Mouse (Mus musculus) retina, adult 2 months (tissue): ENCODE measurements around the gene Endov.
A peak's percentile ranks its signal among the peaks of the same experiment; 100 is the strongest.

Source experiments
- DNase-seq: peaks from one replicate; pipeline ENCODE4 v3.0.0-alpha.2; 2012; ENCODE audit warnings: low read depth, low spot score

Endov gene

GRCm38 (mm10) chr11:119490861-119491689, at the start of gene Endov:
Endov (plus strand) TSS chr11:119491347.
- peak; percentile 94 for DNase-seq

DNA sequence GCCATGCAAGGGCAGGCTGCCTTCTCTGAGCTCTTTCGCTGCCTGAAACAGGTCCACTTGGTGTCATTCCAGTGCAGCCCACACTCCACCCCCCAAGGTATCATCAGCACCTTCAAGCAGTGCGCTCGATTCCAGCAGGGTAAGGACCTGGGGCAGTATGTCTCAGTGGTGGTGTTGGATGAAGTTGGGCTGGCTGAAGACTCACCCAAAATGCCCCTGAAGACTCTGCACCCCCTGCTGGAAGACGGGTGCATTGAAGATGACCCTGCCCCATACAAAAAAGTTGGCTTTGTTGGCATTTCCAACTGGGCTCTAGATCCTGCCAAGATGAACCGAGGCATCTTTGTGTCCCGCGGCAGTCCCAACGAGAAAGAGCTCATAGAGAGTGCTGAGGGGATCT, 48.9 kb upstream of the Endov start:
- no peak for DNase-seq

DNA sequence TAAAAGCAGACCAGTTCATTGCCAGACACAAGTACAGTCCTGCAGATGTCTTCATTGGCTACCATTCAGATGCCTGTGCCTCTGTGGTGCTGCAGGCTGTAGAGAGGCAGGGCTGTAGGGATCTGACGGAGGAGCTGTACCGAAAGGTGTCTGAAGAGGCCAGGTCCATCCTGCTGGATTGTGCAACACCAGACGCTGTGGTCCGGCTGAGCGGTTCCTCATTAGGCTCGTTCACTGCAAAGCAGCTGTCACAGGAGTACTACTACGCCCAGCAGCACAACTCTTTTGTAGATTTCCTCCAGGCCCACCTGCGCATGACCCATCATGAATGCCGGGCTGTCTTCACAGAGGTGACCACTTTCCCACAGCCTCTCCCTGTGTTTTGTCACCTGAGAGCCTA, 47.7 kb upstream of the Endov start:
- DNase-seq, result no peak

- DNase-seq, result no peak
These were observed 35.0 kb upstream of the Endov start for GRCm38 (mm10) chr11:119456097-119456496.

DNA sequence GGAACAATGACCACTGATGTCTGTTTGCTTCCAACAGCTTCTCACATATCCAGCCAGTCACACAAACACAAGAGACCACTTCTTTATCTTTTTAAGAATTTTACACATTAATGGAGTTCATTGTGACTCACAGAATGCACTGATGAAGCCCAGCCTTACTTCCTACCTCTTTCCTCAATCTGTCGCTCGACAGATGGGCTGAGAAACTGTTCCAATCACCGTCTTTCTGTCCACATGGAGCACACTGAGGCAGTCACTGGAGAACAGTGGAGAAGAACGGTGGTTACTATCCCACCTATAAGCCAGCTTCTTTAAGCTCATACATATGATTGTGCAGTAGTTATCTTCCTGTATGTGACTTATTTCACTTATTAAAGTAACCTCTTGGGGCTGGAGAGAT, 13.3 kb upstream of the Endov start:
- DNase-seq, result no peak

DNA sequence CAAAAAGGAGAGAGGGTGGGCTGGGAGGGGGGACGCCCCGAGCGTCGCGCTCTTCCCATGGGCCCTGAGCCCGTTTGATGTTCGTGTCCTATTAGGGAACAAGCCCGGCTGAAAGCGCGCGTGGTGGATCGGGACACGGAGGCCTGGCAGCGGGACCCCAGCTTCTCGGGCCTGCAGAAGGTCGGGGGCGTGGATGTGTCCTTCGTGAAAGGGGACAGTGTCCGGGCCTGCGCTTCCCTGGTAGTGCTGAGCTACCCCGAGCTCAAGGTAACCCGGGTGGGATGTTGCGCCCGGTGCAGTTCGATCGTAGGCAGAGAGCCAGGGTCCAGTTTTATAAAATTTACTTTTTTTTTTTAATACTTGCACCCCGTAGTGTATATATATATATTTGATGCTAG, 542 bp downstream of the Endov start:
- no peak for DNase-seq

DNA sequence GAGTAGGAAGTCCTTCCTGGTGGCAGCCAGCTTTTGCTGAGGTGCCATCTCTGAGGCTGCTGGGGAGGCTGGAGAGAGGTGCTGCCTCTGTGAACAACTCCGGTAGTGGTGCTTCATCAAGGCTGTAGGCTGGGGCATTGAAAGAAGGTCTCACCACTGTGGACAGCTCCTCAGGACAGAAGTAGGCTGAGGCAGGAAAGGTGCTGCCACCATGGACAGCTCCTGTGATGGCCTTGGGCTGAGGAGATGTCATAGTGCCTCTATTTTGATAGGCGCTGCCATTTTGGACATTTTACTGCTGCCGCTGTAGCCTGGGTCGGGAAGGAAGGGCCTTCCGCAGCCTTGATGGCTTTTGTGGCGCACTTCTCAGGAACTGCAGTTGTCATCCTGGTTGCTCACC, 1.7 kb downstream of the Endov start:
- no peak for DNase-seq

DNA sequence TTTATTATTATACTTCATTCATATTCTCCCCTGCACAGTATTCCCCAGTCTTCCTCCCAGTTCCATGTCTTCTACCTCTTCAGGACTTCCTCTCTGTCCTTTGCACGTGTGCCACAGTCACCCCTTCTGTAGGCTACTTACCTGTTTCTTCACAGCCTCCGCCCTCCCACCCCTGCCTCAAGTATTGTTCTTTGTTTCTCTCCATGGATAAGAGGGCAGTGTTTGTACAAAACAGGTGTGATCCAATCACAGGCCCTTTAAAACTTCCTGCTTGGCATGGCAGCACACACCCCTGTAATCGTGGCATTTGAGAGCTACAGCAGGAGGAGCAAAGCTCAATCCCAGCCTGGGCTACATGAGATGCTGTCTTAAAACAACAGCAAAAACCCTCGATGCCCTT, 2.4 kb downstream of the Endov start:
- no peak for DNase-seq

- DNase-seq, result no peak
These were observed 5.0 kb downstream of the Endov start for GRCm38 (mm10) chr11:119496147-119496546.

DNA sequence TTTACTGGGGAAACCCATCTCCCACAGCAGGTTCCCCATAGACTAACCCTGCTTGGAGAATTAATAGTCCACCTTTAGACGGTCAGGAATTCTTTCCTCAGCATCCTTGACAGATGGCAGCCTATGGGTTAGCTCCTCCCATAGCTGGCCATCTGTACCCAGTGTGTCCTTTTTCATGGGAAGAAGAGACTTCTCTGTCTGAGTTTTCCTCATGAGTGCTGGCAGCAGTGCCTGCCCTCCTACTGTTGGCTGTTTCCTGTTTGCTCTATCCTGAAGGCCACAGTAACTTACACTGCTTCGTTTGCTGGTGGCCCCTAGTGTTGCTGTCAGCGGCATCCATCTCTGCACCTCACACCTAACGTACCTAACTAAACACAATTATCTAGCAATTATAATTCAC, 6.3 kb downstream of the Endov start:
- no peak for DNase-seq

- DNase-seq, result no peak
These were observed 8.2 kb downstream of the Endov start for GRCm38 (mm10) chr11:119499297-119499696.

DNA sequence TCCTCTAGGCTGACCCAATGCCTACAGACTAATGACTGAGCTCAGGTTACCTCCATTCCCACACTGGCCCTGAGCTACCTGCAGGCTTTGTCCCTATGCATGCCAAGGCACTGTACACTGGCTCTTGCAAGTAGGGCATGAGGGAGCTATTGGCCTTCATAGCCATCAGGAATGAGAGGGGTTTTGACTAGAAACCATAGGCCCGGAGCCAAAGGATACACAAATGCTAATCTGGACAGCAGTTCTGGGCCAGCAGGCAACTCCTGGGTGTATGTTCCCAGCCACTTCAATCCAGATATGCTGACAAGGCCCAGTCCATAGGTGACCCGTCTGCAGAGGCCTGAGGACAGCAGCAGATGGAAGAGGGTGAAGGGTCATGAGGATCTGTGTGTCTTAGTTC, 8.9 kb downstream of the Endov start:
- DNase-seq, result no peak

- peak; percentile 34 for DNase-seq
These were observed 12.5 kb downstream of the Endov start for GRCm38 (mm10) chr11:119503675-119504074.

DNA sequence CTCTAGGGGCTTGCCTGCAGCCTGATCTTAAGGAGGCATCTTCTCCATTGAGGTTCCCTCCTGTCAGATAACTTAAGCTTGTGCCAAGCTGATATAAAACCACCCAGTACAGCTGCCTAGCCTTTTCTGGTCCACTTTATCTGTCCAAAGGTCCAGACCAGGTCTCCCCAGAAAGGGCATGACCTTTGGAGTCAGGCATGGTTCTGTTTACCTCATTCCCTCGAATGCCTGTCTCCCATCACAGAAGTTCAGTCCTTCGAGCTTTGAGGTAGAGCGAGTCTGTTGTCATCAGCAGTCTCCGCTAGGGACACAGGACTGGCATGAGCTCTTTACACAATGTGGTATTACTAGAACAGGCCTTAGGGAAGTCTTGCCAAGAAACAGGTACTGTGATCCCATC, 15.2 kb downstream of the Endov start:
- DNase-seq, result no peak

GRCm38 (mm10) chr11:119507772-119508171, 16.6 kb downstream of the Endov start:
- DNase-seq, result no peak

GRCm38 (mm10) chr11:119509165-119509776, 18.1 kb downstream of the Endov start:
- no peak for DNase-seq

DNA sequence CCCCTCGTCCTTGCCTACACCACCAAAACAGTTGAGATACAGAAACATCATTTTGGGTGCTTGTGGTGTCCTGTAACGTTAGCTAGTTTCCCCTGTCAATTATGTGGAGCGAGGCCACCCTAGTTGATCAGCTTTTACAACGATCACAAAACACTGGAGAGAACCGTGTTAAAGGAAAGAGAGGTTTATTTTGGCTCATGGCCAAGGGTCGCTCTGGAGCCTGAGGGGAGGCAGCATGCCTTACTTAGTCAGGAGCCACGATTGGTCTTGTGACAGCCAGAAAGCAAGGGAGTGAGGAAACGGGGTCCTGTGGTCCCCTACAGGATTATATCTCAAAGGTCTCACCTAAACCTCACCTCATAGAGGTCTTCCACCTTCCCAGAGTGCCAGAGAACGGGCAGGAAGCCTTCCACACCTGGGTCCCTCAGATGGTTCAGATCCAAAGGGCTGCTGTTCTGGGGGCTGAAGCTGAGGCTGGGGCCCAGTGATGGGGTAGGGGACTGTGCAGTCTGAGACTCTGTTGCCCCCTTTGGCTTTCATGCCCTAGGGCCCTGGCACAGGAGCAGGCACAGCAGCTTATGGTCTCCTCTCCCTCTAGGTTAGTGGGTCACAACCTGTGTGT, 22.0 kb downstream of the Endov start:
- DNase-seq, result no peak

DNA sequence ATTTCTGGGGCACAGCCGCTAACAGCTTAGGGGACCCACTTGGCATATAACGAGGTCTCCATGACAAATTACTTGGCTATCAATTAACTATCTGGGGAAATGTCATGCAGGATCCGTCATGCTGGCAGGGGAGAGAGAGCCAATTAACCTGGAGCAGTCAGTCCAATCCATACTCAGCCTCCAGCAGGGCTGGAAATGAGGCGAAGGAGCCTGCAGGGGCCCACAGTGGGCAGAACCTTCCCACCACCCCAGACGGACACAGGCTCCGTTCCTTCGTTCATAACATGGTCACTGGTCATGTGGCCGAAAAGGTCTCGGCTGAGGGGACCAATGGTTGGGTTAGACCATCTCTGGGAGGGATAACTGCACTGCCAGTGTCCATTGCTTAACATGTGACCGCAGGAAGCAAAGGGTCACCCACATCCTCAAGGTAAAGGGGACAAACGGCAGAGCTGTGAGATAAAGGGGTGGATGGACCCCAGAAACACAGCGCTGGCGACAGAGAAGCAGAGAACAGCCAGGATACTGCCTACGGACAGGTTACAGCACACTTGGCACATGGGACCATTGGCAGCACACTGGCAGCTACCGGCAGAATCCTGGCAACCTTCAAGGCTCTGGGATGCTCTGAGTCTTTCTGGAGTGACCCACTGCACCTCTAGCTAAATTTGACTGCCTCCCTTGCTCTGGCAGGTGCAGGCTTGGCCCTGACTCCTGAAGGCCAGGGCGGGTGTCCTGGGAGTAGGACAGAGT, 23.1 kb downstream of the Endov start:
- DNase-seq, result no peak

DNA sequence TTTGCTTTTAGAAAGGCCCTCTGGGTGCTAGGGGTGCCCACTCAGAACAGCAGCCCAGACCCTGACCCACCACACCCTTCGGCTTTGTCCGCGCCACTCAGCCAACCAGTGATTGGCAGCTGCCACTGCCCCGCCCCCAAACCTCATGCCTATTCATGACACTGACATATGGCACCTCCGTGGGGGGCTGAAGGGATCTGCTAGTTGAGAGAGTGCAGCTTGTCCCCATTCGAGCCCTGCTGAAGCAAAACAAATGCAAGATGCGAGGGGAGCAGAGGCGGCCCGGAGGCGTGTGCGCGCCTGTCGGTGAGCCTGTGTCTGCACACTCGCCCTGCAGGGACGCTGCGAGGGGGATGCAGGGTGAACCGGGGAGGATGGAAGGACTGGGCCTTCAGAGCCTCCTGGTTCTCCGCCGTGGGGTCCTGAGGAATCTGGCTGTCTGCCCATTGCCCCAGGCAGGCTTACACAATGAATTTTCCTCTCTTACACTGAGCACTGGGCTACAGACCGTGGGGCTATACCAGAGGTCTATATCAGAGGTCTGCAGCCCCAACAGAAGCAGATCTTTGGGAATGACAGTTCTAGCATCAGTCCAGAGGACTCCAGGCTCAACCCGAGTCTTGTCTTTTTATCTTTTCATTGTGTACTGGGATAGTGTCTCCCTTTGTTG, 24.0 kb downstream of the Endov start:
- DNase-seq, result no peak

DNA sequence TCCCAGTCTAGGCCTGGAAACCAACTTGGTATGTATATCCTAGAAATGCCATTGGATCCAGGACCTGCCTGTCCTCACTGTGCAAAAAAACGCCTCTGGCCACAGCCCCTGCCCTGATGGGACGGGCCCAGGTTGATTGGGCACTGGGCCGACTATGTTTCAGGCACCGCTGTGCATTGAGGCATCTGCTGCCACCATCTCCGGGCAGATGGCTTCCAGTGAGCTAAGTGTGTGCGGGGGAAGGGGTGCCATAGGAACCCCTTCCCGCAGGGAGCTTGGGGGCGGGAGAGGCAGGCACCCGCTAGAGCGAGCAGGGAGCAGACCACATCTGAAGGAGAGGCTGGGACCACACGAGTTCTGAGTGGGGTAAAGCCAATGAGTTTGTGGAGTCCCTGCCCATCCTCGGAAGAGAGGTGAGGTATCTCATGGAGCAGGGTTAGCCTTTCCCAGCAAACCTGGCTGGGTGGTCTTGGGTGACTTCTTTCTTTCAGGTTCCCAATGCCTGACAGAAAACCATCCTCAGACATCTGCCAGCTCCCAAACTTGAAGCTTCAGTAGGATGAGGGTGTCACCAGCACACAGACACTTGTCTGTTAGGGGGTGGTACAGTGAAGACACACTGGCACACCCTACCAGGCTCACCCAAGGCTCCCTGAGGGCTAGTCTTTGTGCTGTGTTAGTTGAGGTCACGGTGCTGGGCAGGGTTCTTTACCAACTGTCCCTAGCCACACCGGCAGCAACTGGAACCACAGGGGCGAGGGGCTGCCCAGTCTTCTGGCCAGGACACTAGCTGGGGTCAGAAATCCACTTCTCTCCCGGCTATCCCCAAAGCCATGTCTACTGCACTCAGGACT, 24.9 kb downstream of the Endov start:
- no peak for DNase-seq
